Mouse (Mus musculus) hindbrain, embryonic 11.5 days (tissue): ENCODE measurements around the gene Degs2. TPM values are rescaled to one million over a fixed set of nuclear protein-coding genes. Genes with fewer than 3 reads are reported as not detected.

ENCODE experiments used
- ATAC-seq: fragments of 200-750 bp; cut with Nextera tagmentation; 2 replicates; pipeline ENCODE4 v1.8.0; 2017; ENCODE audit warnings: mild to moderate bottlenecking, moderate TSS enrichment, moderate library complexity; ENCODE audit not compliant: low FRiP score
- DNase-seq: peaks from one replicate; pipeline ENCODE4 v3.0.0-alpha.2; 2015; ENCODE audit warnings: low spot score
- H3K27ac ChIP-seq: fragments of 300-500 bp; sonication (generic); 2 replicates; pipeline ENCODE4 v1.5.1; 2014; ENCODE audit warnings: mild to moderate bottlenecking, low read depth, low read length
- H3K27me3 ChIP-seq: fragments of 300-500 bp; sonication (generic); 2 replicates; pipeline ENCODE4 v1.6.1; 2014; ENCODE audit warnings: mild to moderate bottlenecking, low read length, moderate library complexity, mixed read lengths; ENCODE audit not compliant: control insufficient read depth, insufficient read depth
- H3K36me3 ChIP-seq: fragments of 300-500 bp; sonication (generic); 2 replicates; pipeline ENCODE4 v1.6.1; 2014; ENCODE audit warnings: mild to moderate bottlenecking, low read length, moderate library complexity, mixed read lengths; ENCODE audit not compliant: control insufficient read depth, insufficient read depth
- H3K4me1 ChIP-seq: fragments of 300-500 bp; sonication (generic); replicated peaks from 2 replicates; pipeline ENCODE4 v1.6.1; 2014; ENCODE audit warnings: low read length, mixed read lengths; ENCODE audit not compliant: control insufficient read depth, insufficient read depth
- H3K4me2 ChIP-seq: fragments of 300-500 bp; sonication (generic); replicated peaks from 2 replicates; pipeline ENCODE4 v1.6.1; 2014; ENCODE audit warnings: mild to moderate bottlenecking, low read depth, low read length
- H3K4me3 ChIP-seq: fragments of 300-500 bp; sonication (generic); 2 replicates; pipeline ENCODE4 v1.5.1; 2014; ENCODE audit warnings: low read depth, low read length
- H3K9ac ChIP-seq: fragments of 300-500 bp; sonication (generic); 2 replicates; pipeline ENCODE4 v1.6.1; 2014; ENCODE audit warnings: low read depth, low read length
- H3K9me3 ChIP-seq: fragments of 300-500 bp; sonication (generic); 2 replicates; pipeline ENCODE4 v1.6.1; 2016; ENCODE audit warnings: low read length; ENCODE audit not compliant: control insufficient read depth
- WGBS: fragments of 180-500 bp; shearing (Covaris S2); extraction: QIAGEN DNeasy Blood & Tissue Kit; methylation state at CpG from one replicate; pipeline ENCODE4 v1.1.7; 2014; 5-methylcytosine and 5-hydroxymethylcytosine counted together
- microRNA counts: library from miRNA; unstranded; fragments of <30 nt; microRNA quantifications from one replicate; lab custom pipeline; 2015
- polyA plus RNA-seq: library from polyadenylated mRNA; unstranded; fragments of >200 nt; fragmentation: Nextera tagmentation; extraction: Ambion mirVana; gene quantifications from 2 replicates; pipeline ENCODE4 v1.2.1, GENCODE M21; 2014

The Degs2 gene
- polyA plus RNA-seq, 1 experiment from 2014 or later = 2.7 TPM

DNA sequence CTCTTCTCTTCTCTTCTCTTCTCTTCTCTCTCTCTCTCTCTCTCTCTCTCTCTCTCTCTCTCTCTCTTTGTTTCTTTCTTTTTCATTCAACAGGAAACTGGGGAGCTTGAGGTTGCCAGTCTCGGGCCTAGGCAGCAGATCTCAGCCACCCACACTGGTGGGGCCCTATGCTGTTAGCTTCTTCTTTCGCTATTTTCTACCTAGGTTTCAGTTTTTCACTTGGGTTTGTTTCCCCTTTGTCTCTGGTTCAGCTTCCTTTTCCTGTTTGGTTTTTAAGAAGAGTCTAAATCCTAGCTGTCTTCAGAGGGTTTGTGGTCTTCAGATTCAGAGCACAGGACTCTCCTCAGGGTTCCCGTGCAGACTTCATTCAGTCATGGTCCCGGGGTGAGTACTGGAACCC lies 66.6 kb downstream of the Degs2 start:
- ATAC-seq = no peak
- no peak overlapping the region for H3K9ac ChIP-seq
- no peaks in the 10 kb centered on the region for H3K4me1 ChIP-seq
- 0 out of 2 replicates have a peak, but pooled peaks cover 3% of the 10 kb centered on the region for H3K36me3 ChIP-seq
- no peaks in the 10 kb centered on the region for H3K27me3 ChIP-seq
- H3K4me3 ChIP-seq = no peak overlapping the region
- WGBS = 94% methylated on average over 4 of the region's 4 CpGs
- no peaks in the 10 kb centered on the region for H3K9me3 ChIP-seq
- no peak overlapping the region for H3K27ac ChIP-seq
- H3K4me2 ChIP-seq = no peak overlapping the region
- no peak for DNase-seq

DNA sequence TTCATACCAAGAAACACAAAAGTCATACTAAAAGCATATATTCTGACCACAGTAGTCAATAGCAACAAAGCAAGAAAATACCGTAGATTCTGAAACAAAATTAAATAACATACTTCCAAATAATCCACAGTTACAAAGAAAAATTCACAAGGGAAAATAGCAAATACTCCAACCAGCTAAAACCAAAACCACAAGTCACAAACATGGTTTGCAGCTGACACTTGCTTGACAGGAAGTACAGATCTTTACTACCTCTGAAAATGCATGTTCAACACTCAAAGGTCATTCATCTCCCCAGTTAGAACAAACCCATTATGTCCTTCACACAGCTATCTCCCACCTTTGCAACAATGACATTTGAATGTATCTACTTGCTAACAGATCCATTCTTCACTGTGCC lies 68.1 kb downstream of the Degs2 start:
- H3K9ac ChIP-seq = no peak overlapping the region
- no peaks in the 10 kb centered on the region for H3K27me3 ChIP-seq
- 100% methylated on average over 1 of the region's 1 CpGs for WGBS
- H3K4me3 ChIP-seq = no peak overlapping the region
- ATAC-seq (no peak), DNase-seq (no peak)
- no peak overlapping the region for H3K4me2 ChIP-seq
- 0 out of 2 replicates have a peak, but pooled peaks cover 3% of the 10 kb centered on the region for H3K36me3 ChIP-seq
- no peak overlapping the region for H3K27ac ChIP-seq
- no peaks in the 10 kb centered on the region for H3K9me3 ChIP-seq
- no peaks in the 10 kb centered on the region for H3K4me1 ChIP-seq

DNA sequence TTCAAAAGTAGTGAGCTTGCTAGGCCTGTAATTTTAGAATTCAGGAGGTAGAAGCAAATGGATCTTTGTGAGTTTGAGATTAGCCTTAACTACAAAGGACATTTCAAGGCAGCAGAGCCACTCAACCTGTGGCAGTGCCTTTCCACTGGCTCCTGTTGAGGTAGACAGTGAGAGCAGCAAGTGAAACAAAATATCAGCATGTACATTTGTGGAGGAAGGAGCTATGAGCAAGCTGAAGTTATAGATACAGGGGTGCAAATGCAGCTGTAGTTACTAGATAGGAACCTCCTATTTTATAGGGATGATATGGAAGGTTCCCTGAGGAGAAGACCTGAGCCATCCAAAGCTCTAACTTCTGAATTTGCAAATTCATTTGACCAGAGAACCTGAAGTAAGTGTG lies 69.6 kb downstream of the Degs2 start:
- ATAC-seq (no peak), DNase-seq (no peak)
- H3K4me1 ChIP-seq = no peaks in the 10 kb centered on the region
- H3K4me2 ChIP-seq = no peak overlapping the region
- no peaks in the 10 kb centered on the region for H3K9me3 ChIP-seq
- H3K27ac ChIP-seq = no peak overlapping the region
- 0 out of 2 replicates have a peak, but pooled peaks cover 3% of the 10 kb centered on the region for H3K36me3 ChIP-seq
- no peak overlapping the region for H3K9ac ChIP-seq
- H3K4me3 ChIP-seq = no peak overlapping the region
- H3K27me3 ChIP-seq = no peaks in the 10 kb centered on the region

DNA sequence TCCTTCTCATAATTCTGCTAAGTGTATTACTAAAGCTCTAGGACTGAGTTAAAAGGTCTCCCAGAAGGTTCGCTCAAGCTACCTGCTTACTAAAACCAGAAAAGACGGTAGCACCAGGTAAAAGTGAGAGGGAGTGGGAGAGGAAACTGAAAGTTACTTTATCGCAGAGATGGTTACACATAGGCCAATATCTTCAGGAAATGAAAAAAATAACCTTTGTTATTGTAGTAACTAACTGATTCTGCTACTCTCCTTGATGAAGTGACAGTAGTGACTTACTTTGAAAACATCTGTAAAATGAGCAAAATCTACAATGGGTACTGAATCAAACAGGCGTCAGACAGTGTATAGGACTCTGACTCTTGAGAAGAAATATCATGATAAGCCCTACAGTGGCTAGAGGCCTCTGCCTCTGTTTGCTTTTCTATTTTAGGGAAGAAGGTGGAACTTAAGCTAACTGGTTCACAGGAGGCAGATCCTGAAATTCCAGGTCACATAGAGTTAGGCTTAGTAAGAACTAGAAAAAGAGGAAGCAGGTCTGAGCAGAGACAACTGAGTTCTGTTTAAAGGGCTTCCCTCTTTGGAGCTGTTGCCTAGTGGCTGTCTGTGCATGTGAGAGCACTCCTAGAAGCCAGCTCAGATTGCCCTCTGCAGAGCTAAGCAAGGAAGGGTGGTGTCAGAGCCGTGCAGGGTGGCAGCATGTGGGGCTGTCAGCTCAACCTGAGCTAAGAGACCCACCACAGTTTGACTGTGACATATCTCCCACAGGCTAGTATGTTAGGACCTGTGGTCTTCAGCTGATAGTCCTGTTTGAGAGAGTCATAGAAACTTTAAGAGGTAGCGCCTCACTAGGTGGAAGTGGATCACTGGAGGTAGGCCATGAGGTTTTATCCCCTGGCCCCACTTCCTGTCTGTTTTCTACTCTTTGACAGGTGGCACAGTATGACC lies 71.1 kb downstream of the Degs2 start:
- H3K4me3 ChIP-seq = no peak overlapping the region
- 0 out of 2 replicates have a peak, but pooled peaks cover 3% of the 10 kb centered on the region for H3K36me3 ChIP-seq
- WGBS = 94% methylated on average over 6 of the region's 6 CpGs
- DNase-seq (no peak), ATAC-seq (no peak)
- H3K27ac ChIP-seq = no peak overlapping the region
- no peaks in the 10 kb centered on the region for H3K4me1 ChIP-seq
- H3K9ac ChIP-seq = no peak overlapping the region
- no peak overlapping the region for H3K4me2 ChIP-seq
- H3K27me3 ChIP-seq = no peaks in the 10 kb centered on the region
- H3K9me3 ChIP-seq = no peaks in the 10 kb centered on the region

DNA sequence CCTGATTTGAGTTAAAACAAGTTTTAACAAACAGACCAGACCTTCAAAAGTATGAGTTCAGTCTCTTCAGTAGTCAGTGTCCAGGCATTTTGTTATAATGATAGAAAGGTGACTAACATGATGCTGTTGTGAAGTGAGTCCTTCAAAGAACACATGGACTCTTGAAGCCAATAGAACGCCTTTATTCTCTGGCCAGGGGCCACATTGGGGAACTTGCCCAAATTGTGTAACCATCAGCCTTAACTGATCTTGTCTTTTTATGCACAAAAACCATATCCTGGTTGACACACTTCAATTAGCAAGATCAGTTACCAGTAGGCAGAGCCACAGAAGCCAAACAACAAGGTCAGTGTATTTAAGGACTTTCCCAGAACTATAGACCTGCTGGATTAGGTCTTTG lies 72.6 kb downstream of the Degs2 start:
- ATAC-seq (no peak), DNase-seq (no peak)
- Histone ChIP-seq H3K27ac (no peak overlapping the region), H3K4me2 (no peak overlapping the region), H3K9me3 (no peaks in the 10 kb centered on the region), H3K4me1 (no peaks in the 10 kb centered on the region), H3K9ac (no peak overlapping the region), H3K4me3 (no peak overlapping the region), H3K36me3 (0 out of 2 replicates have a peak, but pooled peaks cover 3% of the 10 kb centered on the region), H3K27me3 (no peaks in the 10 kb centered on the region)
- WGBS = 92% methylated on average over 1 of the region's 1 CpGs

MicroRNAs encoded within 50 kb of the gene (microRNA counts, 519-probe panel; counts per million panel counts)
- microRNA mmu-miR-342-3p (lab: Ali Mortazavi, UCI) (5,022 counts per million, percentile 67 among the panel's probes with 10 or more counts), microRNA mmu-miR-342-5p (lab: Ali Mortazavi, UCI) (not detected)

Other genes with a start within 250 kb of the Degs2 start
- gene Evl, start 147.6 kb downstream of the Degs2 start, polyA plus RNA-seq = 109 and 121 TPM in 2 replicates
- 17.4 and 21.1 TPM in 2 replicates for gene Yy1, start 90.7 kb upstream of the Degs2 start, polyA plus RNA-seq
- gene Slc25a29, start 133.6 kb upstream of the Degs2 start, polyA plus RNA-seq = 10.5 and 12.0 TPM in 2 replicates
- gene Slc25a47, start 133.7 kb upstream of the Degs2 start, polyA plus RNA-seq = 9.3 and 10.1 TPM in 2 replicates
- gene Wdr25, start 191.3 kb upstream of the Degs2 start, polyA plus RNA-seq = 3.5 and 5.4 TPM in 2 replicates
- 112 and 119 TPM in 2 replicates for gene Wars, start 191.9 kb upstream of the Degs2 start, polyA plus RNA-seq